Mouse (Mus musculus): ENCODE data around the gene Gk5. TPM values are rescaled to one million over a fixed set of nuclear protein-coding genes. Genes with fewer than 3 reads are reported as not detected.
"Not testable (repeated sequence)": the region's sequence is repeated elsewhere in the genome, so short reads cannot be mapped to it uniquely, and the experiment has no call there.

Gene Gk5
- polyA plus RNA-seq, 1 experiment from 2014 or later = 2.1 TPM

DNA sequence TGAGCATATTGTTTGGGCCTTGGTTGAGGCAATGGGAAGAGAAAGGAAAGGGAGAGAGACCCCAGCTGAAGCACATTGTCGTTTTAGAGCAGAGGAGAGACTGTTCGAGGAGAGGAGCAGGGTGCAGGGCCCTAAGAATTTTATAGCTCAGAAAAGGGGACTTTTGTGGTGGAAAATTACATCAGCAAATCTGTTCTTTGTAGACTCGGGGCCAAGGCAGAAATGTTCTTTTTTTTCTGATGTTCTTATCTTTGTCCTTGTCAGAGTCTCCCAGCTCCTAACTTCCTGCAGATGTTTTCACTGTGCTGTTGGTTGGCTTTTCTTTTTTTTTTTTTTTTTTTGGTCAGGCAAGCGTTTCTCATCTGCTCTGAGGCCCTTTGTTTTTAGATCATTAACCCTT, 39.3 kb downstream of the Gk5 start:
- Histone ChIP-seq H3K27ac (replicated peaks) (no peak overlapping the region), H3K27me3 (no peaks in the 10 kb centered on the region), H3K4me1 (replicated peaks) (no peaks in the 10 kb centered on the region), H3K4me2 (no peak overlapping the region), H3K4me3 (no peak overlapping the region), H3K9ac (no peak overlapping the region), H3K36me3 (no peaks in the 10 kb centered on the region), H3K9me3 (no peaks in the 10 kb centered on the region)
- no peak for ATAC-seq (ENCODE audit: low read depth)
- WGBS = 56% methylated on average over 4 of the region's 4 CpGs

DNA sequence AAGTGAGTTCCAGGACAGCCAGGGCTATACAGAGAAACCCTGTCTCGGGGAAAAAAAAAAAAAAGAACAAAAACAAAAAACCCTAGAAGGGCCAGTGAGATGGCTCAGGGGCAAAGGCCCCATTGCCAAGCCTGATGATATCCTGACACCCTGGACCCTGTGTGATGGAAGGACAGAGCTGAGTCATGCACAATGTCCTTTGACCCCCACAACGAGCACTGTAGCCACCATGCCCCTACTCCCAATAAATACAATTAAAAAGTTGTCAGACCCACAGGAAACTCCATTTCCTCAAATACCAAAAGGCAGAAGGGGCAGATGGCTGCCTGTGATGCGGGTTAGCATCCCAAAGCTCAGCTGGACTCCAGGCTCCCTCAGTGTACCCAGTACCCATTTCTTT, 39.9 kb downstream of the Gk5 start:
- Histone ChIP-seq H3K36me3 (no peaks in the 10 kb centered on the region), H3K27me3 (no peaks in the 10 kb centered on the region), H3K9me3 (no peaks in the 10 kb centered on the region), H3K27ac (replicated peaks) (no peak overlapping the region), H3K4me2 (no peak overlapping the region), H3K9ac (no peak overlapping the region), H3K4me1 (replicated peaks) (no peaks in the 10 kb centered on the region), H3K4me3 (no peak overlapping the region)
- WGBS = 80% methylated on average over 3 of the region's 3 CpGs
- no peak for ATAC-seq (ENCODE audit: low read depth)

DNA sequence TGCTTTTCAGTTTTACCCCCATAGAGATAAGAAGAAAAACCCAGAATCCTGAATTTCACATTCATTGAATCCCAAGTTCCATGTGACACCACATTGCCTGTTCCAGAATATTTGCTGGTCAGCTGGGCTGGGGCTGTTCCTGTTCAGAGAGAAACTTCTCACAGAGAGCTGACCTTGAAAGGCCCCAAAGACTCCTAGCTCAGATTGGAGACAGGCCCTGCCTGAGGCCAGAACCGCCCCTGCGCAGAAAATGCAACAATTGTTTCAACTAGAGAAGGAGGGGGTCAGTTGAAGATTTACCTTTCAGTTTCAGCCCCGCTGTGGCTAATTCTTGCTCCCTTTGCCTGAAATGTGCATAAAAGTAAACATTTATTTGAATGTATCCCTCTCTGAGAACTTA, 41.6 kb downstream of the Gk5 start:
- Histone ChIP-seq H3K4me2 (no peak overlapping the region), H3K27ac (replicated peaks) (no peak overlapping the region), H3K9me3 (no peaks in the 10 kb centered on the region), H3K36me3 (no peaks in the 10 kb centered on the region), H3K9ac (no peak overlapping the region), H3K4me1 (replicated peaks) (no peaks in the 10 kb centered on the region), H3K4me3 (no peak overlapping the region), H3K27me3 (no peaks in the 10 kb centered on the region)
- 80% methylated on average over 3 of the region's 3 CpGs for WGBS
- no peak for ATAC-seq (ENCODE audit: low read depth)

DNA sequence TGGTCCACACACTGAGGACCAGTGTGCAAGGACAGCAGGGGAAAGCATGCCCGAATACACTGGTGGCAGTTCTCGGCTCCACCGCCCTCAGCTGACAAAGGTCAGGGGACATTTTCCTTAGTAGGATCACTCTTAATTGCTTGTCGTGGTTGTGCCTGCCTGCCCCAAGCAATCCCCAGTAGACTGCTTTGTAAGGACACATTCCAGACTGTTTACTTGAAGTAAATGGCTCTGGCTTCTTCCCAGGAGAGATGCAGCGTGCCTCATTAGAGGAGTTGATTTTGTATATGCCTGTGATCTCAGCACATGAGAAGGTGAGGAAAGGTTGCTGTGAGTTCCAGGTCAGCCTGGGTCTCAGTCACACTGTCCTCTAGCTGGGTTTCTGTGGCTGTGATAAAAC, 43.3 kb downstream of the Gk5 start:
- ATAC-seq (ENCODE audit: low read depth) = no peak
- H3K36me3 ChIP-seq = no peaks in the 10 kb centered on the region
- no peaks in the 10 kb centered on the region for H3K27me3 ChIP-seq
- no peak overlapping the region for H3K4me2 ChIP-seq
- H3K27ac ChIP-seq (replicated peaks) = no peak overlapping the region
- WGBS = 77% methylated on average over 5 of the region's 5 CpGs
- no peaks in the 10 kb centered on the region for H3K9me3 ChIP-seq
- no peak overlapping the region for H3K9ac ChIP-seq
- H3K4me1 ChIP-seq (replicated peaks) = no peaks in the 10 kb centered on the region
- no peak overlapping the region for H3K4me3 ChIP-seq

DNA sequence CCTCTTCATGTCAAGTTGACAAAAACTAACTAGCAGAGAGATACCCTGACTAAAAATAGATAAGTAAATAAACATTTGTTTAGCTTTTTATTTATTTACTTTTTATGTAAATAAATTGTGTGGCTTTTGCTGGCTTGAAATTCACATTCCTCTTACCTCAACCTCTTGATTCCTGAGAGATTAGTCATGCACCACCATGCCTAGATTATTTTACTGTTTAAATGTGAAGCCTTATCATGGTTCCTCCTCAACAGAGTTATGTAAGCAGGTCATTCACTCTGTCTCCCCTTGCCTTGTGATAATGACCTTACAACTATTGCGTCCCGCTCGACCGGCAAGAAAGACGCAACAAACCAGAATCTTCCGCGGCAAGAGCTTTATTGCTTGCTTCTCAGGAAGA, 44.3 kb downstream of the Gk5 start:
- H3K9ac ChIP-seq = no peak overlapping the region
- no peak overlapping the region for H3K27ac ChIP-seq (replicated peaks)
- no peak overlapping the region for H3K4me3 ChIP-seq
- H3K27me3 ChIP-seq = no peaks in the 10 kb centered on the region
- no peak for ATAC-seq (ENCODE audit: low read depth)
- no peaks in the 10 kb centered on the region for H3K4me1 ChIP-seq (replicated peaks)
- no peaks in the 10 kb centered on the region for H3K9me3 ChIP-seq
- 98% methylated on average over 7 of the region's 7 CpGs for WGBS
- H3K36me3 ChIP-seq = no peaks in the 10 kb centered on the region
- H3K4me2 ChIP-seq = no peak overlapping the region

DNA sequence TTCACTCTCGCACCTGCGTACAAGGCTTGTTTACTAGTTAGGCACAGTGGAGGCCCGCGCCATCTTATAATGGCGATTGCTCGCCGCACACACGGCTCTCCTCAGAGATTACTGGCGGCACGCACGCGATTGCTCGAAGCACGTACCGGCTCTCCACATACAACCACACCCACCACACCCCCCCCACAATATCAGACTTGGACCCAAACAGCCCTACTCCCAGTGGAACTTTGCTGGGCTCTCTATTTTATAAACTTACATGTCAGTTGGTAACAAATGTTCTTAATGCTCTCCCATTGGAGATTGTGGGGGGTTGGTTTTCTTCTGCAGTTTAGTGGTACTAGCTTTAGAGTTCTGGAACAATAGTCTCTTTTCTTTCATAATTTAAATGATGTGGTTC, 44.8 kb downstream of the Gk5 start:
- H3K4me2 ChIP-seq; H3K4me3 ChIP-seq; H3K27me3 ChIP-seq; H3K9ac ChIP-seq; ATAC-seq (ENCODE audit: low read depth); H3K36me3 ChIP-seq; H3K4me1 ChIP-seq (replicated peaks); H3K9me3 ChIP-seq; H3K27ac ChIP-seq (replicated peaks): not testable (repeated sequence)
- 98% methylated on average over 15 of the region's 15 CpGs for WGBS

DNA sequence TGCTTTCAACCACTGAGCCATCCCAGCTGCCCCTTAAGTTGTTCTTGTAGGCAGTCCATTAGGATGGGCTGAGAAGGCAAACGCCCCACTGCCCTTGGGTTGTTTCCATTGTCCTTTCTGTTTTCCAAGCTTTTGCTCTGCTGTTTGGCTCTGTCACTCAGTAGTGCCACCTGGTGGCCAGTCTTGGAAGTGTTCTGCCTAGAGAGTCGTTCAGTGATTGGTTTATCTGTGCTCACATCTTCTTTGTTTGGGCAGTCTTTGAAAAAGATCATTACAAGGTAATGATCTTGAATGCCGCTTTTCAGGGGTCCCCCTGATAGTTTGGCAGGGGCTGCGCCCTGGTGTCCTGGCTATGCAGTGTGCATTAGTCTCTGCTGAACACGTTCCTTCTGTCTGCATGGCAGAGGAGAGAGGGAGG, 48.0 kb downstream of the Gk5 start:
- Histone ChIP-seq H3K9ac (no peak overlapping the region), H3K36me3 (peaks cover 4% of the 10 kb centered on the region; the same call in 1 of the 2 replicates), H3K27me3 (no peaks in the 10 kb centered on the region), H3K4me2 (no peak overlapping the region), H3K4me3 (no peak overlapping the region), H3K4me1 (replicated peaks) (no peaks in the 10 kb centered on the region), H3K27ac (replicated peaks) (no peak overlapping the region), H3K9me3 (no peaks in the 10 kb centered on the region)
- ATAC-seq (ENCODE audit: low read depth) = no peak
- 11% methylated on average over 5 of the region's 5 CpGs for WGBS

DNA sequence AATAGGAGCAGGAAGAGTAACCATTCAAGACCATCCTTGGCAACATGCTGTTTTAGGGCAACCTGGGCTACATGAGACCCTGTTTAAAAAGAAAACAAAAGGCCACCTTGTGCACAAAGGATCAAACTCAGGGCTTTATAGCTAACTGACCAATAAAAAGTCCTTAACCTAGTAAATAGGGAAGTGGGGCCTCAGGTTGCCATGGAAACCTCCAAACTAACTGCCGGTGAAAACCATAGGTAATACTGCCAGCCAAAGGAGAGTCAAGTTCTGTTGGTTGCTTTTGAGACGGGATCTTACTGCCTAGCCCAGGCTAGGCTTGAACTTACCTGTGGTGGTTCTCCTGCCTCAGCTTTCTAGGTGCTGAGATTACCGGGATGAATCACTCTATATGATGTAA, 51.4 kb downstream of the Gk5 start:
- Histone ChIP-seq H3K4me1 (replicated peaks) (no peaks in the 10 kb centered on the region), H3K36me3 (peaks cover 4% of the 10 kb centered on the region; the same call in 1 of the 2 replicates), H3K9ac (no peak overlapping the region), H3K27ac (replicated peaks) (no peak overlapping the region), H3K4me3 (no peak overlapping the region), H3K4me2 (no peak overlapping the region), H3K27me3 (no peaks in the 10 kb centered on the region), H3K9me3 (no peaks in the 10 kb centered on the region)
- 50% methylated on average over 3 of the region's 3 CpGs for WGBS
- ATAC-seq (ENCODE audit: low read depth) = no peak

DNA sequence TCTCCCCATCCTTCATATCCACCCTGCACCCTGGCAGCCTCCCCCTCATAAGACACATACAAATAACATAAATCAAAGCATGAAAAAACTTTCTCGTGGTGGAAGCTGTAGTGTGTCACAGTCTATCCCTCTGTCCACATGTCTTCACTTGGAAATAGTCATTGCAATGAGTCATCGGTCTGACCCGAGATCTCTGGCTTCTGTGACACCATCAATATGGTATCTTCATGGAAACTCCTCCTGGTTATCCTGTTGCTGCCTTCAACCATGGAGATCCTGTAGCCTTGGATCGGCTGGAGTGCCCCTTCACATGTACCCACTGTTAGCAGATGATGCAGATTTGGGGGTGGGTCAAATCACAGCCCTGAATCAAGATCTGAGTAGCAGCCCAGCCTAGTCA, 65.7 kb downstream of the Gk5 start:
- ATAC-seq (ENCODE audit: low read depth) = no peak
- Histone ChIP-seq H3K4me3 (no peak overlapping the region), H3K4me2 (no peak overlapping the region), H3K9ac (no peak overlapping the region), H3K4me1 (replicated peaks) (no peaks in the 10 kb centered on the region), H3K9me3 (no peaks in the 10 kb centered on the region), H3K36me3 (no peaks in the 10 kb centered on the region), H3K27ac (replicated peaks) (no peak overlapping the region), H3K27me3 (no peaks in the 10 kb centered on the region)
- 80% methylated on average over 4 of the region's 4 CpGs for WGBS

DNA sequence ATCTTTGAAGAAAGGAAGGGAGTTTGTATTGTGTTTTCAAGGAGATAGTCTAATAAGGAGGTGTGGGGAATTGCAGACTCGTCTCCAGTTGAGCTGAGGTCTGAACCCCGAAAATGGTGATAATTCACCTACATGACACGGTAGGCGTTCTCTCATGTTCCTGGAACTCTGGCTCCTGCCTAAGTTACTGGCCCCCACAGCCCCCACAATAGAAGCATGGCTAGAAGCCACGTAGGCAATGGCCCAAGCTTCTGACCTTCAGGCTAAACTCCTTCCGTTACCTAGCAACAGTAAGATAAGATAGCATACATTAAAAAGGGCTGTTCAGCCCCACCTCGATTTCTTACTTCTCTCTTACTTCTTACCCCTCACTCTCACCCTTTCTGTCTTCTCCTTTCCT, 67.5 kb downstream of the Gk5 start:
- Histone ChIP-seq H3K27me3 (no peaks in the 10 kb centered on the region), H3K9ac (no peak overlapping the region), H3K9me3 (no peaks in the 10 kb centered on the region), H3K36me3 (no peaks in the 10 kb centered on the region), H3K4me2 (no peak overlapping the region), H3K4me3 (no peak overlapping the region), H3K4me1 (replicated peaks) (no peaks in the 10 kb centered on the region), H3K27ac (replicated peaks) (no peak overlapping the region)
- ATAC-seq (ENCODE audit: low read depth) = no peak
- 71% methylated on average over 7 of the region's 7 CpGs for WGBS

DNA sequence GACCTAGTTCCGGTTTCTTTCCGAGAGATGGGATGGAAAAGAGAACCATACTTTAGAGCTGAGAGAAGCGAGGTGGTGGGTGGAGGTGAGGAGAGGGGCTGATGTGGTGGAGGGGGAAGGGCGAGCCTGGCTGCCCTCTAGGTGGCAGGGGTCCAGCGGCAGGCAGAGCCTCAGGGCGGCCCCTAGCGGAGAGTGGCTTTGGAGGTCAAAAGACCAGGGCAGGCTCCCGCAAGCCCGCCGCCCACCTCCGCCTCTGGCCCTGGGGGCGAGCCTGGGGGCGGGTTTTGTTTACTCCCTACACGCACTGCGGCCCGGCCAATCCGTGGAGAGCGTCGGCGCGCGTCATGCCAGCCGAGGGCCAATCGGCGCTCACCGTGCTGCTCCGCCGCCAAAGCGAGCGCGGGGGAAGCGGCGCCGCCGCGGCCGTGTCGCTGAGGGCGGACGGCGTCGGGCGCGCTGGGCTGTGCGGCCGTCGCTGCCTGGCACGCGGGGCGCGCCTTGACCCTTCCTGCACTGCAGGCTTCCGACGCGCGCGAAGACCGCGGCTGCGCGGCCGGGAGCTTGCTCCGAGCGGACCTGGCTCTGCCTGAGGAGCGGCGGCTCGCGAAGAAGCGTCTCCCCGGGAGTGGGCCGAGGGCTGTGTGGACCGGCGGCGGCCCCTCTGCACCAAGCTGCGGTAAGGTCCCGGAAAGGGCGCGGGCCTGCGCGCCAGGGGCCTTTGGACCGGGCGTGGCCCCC, 76.9 kb downstream of the Gk5 start, which contains the start of gene Tfdp2:
Tfdp2 (plus strand) TSS at position 391 of the 738 bp plus-strand sequence.
- H3K9ac ChIP-seq = peak within 1 kb of the TSS; percentile 87
- ATAC-seq (ENCODE audit: low read depth) = peak; percentile 100
- H3K27ac ChIP-seq (replicated peaks) = peak within 1 kb of the TSS; percentile 73
- H3K9me3 ChIP-seq = no peaks in the 10 kb centered on the region
- WGBS = 0% methylated on average over 68 of the region's 81 CpGs
- no peaks in the 10 kb centered on the region for H3K27me3 ChIP-seq
- H3K4me3 ChIP-seq = peak within 1 kb of the TSS; percentile 87
- peaks cover 24% of the 10 kb centered on the region for H3K4me1 ChIP-seq (replicated peaks)
- H3K4me2 ChIP-seq = peak within 1 kb of the TSS; percentile 99
- H3K36me3 ChIP-seq = no peaks in the 10 kb centered on the region

DNA sequence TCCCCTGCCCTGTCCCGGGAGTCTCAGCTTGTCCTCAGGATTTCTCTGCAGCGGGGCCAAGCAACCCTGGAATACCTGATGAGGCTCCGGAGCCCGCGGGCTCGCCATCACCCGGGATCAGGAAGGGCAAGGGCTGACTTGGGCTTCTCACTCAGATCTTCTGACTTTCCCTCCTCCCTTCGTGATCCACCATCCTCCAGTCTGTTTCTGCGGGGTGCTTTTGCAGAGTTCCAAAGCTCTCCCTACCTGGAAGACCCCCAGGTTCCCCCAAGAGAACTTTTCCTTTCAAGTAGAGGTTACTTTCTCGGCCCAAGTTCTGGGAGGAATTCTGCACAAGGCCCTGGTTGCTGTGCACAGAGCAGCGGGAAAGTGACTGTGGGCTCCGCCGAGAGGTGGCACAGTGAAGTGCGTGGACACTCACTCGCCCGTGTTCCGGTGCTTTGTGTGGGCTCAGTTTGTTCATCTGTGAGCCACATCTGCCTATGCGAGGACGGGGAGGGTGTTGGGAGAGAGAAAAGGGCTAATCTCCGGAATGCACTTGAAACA, 77.5 kb downstream of the Gk5 start:
- WGBS = 1% methylated on average over 20 of the region's 20 CpGs

DNA sequence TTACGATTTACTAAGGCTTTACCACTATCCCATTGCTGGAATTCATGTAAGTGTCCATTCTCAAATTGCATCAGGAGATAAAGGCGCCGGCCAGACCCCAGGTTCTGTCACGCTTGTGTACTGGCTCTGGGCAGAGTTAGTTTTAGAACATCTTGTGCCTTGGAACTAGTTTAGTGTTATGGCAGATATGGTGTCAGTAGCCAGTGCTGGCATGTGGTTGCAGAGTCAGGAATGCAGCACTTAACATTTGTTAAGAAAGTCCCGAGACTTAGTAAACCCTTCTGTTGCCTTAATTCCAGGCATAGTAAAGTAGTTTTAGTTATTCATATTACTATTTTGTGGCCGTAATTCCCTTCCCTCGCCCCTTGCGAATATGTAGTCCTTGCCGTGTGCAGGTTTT, 78.6 kb downstream of the Gk5 start:
- H3K4me2 ChIP-seq = peak overlapping the region; percentile 99
- WGBS = 60% methylated on average over 9 of the region's 9 CpGs

More for the DNA sequence above, 77.5 kb downstream of the Gk5 start:
- H3K4me2 ChIP-seq = peak overlapping the region; percentile 99
- peak overlapping the region; percentile 87 for H3K4me3 ChIP-seq
- no peaks in the 10 kb centered on the region for H3K36me3 ChIP-seq
- H3K27me3 ChIP-seq = no peaks in the 10 kb centered on the region
- H3K9me3 ChIP-seq = no peaks in the 10 kb centered on the region
- H3K9ac ChIP-seq = peak overlapping the region; percentile 87
- H3K27ac ChIP-seq (replicated peaks) = peak overlapping the region; percentile 69
- peaks cover 24% of the 10 kb centered on the region for H3K4me1 ChIP-seq (replicated peaks)
- peak; percentile 33; the same call in 1 of the 2 replicates for ATAC-seq (ENCODE audit: low read depth)

More for the DNA sequence above, 78.6 kb downstream of the Gk5 start:
- Histone ChIP-seq H3K36me3 (no peaks in the 10 kb centered on the region), H3K27me3 (no peaks in the 10 kb centered on the region), H3K4me3 (no peak overlapping the region), H3K9ac (no peak overlapping the region), H3K27ac (replicated peaks) (no peak overlapping the region), H3K9me3 (no peaks in the 10 kb centered on the region), H3K4me1 (replicated peaks) (peaks cover 24% of the 10 kb centered on the region)
- no peak for ATAC-seq (ENCODE audit: low read depth)
